Mouse (Mus musculus): ENCODE measurements at regions not wholly inside any gene's neighbourhood (a gene's known extent, or its start where the extent isn't known, plus 50 kb on each side); places are given as distances from the start of the nearest gene placed in this dataset.

DNA sequence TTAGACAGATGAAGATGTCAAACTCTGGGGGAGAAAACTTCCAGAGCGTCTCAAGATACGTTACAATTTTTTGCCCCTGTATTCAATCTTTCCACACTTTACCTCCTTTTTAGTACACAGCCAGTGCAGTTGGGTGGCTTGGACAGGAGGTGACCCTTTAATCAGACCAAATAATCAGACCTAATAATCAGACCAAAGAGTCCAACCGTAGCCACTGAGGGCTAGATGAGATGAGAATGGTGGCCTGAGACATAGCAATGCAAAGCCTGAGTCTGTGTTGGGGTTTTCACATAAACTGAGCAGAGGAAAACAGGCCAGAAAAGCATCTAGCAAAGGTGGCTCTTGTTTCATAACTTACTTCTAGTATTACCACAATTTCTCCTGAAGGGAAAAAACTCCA is 1169.1 kb downstream of the A830018L16Rik start:
- TF ChIP-seq POLR2A (IDR thresholded peaks at IDR 0.05; ENCODE audit: low read depth, low read length) (no peak), CTCF (IDR thresholded peaks at IDR 0.05; ENCODE audit: borderline replicate concordance, insufficient read depth, low read length) (no peak)

Measured in embryonic fibroblast, embryonic 13.5 days (primary cell).